Mouse (Mus musculus) testis, adult 2 months (tissue): ENCODE measurements around the gene Foxf1.

Source experiments
- CTCF ChIP-seq: fragments of 200-500 bp; IDR thresholded peaks from 2 replicates; pipeline ENCODE4 v1.5.1; 2012; ENCODE audit warnings: low read depth, mild to moderate bottlenecking, inconsistent platforms, low read length, moderate library complexity; ENCODE audit not compliant: control insufficient read depth, insufficient read depth, insufficient replicate concordance
- POLR2A ChIP-seq: fragments of 200-500 bp; IDR thresholded peaks from 2 replicates; pipeline ENCODE4 v1.6.1; 2012; ENCODE audit warnings: low read depth, mild to moderate bottlenecking, inconsistent platforms, low read length, moderate library complexity; ENCODE audit not compliant: control insufficient read depth

DNA sequence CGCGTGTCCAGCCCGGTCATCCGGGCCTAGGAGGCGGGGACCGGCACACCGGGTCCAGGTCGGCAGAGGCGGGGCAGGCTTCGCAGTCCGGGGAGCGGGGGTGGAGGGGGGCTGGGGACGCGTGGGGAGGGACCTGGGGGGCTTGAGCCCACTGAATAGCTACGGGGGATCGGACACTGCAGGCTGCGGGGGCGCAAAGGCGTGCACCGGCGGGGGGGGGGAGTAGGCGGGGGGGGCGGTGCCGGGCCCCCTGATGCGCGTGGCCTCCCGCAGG, 313 bp upstream of the Foxf1 start:
- no peak for TF ChIP-seq CTCF
- TF ChIP-seq POLR2A: no peak
